Mouse (Mus musculus): ENCODE results near the gene Apaf1.
A peak's percentile ranks its signal among the peaks of the same experiment; 100 is the strongest.

The Apaf1 gene

DNA sequence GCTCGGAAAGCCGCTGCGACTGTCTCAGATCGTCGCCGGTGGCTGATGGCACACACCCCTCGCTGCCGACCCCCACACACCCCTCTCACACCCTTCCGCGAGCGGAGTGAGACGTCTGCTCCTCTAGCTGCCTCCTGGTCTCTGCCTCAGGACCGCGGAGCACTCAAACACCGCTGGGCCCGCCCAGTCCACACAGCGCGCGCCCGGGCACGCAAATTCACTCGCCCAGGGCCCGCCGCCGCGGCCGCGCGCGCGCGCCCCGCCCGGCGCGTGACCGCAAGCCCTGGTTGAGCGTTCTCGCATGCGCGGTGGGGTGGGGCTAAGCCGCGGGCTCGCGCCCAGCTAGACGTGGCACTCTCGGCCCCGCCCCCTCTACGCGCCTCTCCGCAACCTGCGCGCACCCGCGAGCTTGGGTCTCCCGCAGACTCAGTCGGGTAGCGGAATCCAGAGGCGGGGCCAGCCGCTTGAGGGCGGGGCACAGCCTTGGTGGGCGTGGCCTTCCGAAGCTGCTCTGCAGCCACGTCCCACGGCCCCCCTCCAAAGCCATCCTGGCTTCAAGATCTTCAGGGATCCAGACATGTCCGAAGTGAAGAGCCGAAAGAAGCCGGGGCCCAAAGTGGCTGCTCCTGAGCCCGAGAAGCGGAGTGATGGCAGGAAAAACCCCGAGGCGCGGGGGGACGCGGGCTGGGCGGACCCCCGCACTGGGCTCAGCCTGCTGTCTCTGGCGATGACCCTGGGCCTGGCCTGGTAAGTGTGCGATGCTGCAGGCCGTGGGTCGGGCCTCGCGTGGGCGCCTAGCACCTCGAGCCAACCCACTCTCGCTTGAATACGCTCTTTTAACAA lies at the start of gene Apaf1, which contains the start of gene Ikbip:
TSS of gene Apaf1 (minus strand) at position 221 of the 843 bp plus-strand sequence.
TSS of gene Ikbip (plus strand) at position 391 of the 843 bp plus-strand sequence.
- DNase-seq = peak; percentile 100

DNA sequence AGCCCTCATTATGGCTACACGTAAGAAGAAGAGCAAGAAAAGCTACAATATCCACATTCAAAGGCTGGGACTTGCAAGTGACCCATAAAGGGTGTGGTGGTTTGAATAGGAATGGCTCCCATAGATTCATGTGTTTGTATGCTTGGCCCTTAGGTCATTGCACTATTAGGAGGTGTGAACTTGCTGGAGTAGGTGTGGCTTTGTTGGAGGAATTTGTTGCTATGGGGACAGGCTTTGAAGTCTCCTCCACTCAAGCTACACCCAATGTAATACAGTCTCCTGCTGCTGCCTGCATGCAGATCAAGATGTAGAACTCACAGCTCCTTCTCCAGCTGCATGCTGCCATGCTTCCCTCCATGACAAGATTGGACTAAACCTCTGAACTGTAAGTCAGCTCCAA lies 49.0 kb upstream of the Apaf1 start:
- DNase-seq = no peak

DNA sequence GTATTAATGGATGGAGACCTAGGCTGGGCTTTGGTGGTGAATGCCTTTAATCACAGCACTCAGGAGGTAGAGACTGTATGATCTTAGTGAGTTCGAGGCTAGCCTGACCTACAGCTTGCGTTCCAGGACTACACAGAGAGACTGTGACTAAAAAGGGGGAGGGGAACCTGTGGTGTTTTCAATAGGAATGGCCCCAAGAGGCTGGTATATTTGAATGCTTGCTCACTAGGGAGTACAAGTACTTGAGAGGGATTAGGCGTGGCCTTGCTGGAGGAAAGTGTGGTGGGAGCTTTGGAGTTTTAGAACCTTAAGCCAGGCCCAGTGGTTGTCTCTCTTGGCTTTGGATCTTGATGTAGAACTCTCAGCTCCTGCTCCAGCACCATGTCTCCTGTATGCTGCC lies 48.2 kb upstream of the Apaf1 start:
- no peak for DNase-seq

GRCm38 (mm10) chr10:91128551-91129160 lies 46.1 kb upstream of the Apaf1 start:
- DNase-seq = no peak

DNA sequence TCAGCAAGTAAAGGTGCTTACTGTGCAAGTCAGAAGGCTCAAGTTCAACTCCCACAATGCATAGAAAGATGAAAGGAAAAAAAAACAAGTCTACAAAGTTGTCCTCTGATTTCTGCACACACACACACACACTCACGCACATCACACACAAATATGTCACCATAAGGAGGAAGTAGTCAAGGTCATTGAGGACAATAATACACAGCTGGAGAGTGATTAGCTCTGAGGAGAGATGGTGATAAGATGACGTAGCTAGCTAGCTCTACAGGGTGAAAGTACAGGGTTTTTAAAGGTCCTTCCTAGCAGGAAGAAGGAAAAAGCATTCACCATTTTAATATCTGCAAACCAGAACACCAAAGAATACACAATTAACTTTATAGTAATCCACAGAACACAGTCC lies 44.8 kb upstream of the Apaf1 start:
- DNase-seq = no peak

DNA sequence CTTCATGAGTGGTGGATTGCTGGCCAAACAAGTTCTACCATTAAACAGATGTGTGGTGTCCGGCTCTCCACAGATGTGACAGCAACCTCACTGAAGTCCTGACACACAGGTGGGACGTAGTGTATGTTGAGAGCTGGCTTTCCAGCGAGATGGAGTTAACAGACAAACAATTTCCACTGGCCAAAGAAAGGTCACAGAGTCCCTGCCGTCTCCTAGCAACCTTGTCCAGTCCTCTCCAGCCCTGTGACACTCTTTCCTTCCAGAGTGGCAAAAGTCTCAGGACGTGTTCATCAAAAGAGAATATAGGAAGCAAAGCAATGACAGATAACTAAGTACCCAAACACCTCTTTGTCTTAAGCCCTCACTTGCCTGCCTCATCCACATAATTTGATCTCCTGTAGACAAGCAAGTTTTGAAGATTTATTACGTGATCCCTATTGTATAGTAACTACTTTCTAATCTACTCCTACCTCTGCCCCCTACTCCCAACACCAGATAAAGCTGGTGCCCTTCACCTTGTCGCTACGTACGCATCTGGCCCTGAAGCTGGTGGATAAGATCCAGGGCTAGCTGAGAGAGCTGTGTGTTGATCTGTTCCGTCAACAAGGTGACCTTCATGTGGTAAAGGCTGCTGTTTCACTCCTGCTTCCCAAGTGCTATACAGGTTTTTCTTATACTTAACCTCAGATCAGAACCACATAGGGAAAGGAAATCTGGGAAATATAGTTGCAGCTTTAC lies 44.2 kb upstream of the Apaf1 start:
- no peak for DNase-seq

GRCm38 (mm10) chr10:91123828-91124822 lies 41.6 kb upstream of the Apaf1 start, which contains the start of gene Slc25a3:
Gene Slc25a3 (minus strand): TSS chr10:91124059.
- DNase-seq = peak; percentile 98

DNA sequence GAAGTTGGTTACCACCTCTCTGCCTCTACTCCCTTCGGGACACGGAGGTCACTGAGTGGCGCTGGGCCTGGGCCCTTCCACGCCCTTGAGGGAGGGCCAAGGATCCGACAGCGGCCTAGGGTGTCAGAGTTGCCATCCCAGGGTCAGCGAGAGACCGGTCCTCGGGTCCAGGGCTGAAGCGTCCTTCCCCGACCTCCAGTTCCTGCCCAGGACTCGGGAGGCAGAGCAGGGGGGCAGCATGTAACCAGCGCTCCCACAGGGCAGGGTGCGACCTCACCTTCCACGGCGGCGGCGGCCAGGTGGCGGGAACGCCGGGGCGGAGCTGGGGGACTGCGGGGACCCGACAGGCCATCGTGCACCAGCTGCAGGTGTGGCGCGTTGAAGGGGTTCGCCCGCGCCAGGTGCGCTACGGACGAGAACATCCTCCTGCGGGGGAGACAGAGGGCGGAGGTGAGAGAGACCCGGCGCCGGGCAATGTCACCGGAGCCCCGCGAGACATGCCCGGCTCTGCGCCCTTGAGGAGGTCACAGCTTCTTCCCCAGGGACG lies 40.8 kb upstream of the Apaf1 start:
- peak; percentile 11 for DNase-seq

DNA sequence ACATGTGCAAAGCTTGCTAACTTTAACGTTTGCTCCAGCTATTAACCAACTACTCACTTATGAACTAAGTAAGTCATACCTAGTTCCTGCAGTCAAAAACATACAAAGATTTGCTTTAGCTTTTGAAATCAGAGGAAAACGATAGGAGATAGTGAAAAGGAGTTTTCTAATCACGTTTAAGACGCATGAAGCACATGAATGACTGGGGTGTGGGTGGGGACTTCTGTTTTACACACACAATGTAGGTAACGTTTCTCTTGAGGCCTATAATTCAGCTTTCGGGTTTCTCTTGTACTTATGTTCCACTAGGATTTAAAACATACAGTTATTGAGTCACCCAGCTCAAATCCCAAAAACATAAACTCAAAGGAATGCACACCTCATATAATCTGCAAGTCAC lies 40.1 kb upstream of the Apaf1 start:
- DNase-seq = no peak

- DNase-seq = no peak
Observed at GRCm38 (mm10) chr10:91116958-91117357, 34.4 kb upstream of the Apaf1 start.

DNA sequence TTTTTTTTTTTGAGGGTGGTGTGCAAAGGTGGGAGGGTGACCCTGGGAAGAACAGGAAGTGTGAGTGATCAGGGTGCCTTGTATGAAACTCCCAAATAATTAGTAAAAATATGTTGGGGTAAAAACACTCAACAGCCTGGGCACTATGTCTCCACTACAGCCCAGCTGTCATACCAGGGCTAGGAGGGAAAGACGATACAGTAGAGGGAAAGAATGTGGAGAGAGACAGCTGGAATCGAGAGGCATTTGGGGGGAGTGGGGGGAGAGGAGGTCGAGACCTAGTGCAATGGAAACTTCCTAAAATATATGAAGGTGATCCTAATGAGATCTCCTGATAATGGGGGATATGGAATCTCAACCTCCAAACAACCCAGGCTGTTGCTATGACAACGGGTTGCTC lies 27.3 kb upstream of the Apaf1 start:
- no peak for DNase-seq

DNA sequence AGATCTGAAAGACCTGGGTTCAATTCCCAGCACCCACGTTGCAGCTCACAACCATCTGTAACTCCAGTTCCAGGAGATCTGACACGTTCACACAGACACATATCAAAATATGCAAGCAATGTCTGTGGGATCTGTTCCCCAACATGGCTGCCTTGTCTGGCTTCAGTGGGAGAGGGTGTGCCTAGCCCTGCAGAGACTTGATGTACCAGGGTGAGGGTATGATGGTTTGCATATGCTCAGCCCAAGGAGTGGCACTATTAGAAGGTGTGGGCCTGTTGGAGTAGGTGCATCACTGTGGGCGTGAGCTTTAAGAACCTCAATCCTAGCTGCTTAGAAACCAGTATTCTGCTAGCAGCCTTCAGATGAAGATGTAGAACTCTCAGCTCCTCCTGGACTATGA lies 23.4 kb upstream of the Apaf1 start:
- DNase-seq = no peak

- no peak for DNase-seq
Observed at GRCm38 (mm10) chr10:91102799-91103590, 20.4 kb upstream of the Apaf1 start.

DNA sequence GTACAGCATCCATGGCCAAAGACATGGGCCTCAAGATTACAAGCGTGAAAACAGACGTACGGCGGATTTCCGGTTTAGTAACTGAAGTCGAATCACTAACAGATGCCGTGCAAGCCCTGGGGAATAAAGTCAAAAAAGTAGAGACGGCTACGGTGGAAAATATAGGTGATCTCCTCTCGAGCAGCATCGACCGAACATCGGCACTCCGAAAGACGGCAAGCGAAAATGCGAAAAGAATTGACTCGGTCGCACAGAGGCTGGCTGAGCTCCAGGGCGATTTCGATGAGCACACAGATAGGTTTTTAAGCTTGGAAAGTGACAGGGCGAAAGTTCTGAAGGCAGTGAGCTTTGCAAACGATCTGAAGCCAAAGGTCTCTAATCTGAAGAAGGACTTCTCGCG lies 19.4 kb upstream of the Apaf1 start:
- no peak for DNase-seq

DNA sequence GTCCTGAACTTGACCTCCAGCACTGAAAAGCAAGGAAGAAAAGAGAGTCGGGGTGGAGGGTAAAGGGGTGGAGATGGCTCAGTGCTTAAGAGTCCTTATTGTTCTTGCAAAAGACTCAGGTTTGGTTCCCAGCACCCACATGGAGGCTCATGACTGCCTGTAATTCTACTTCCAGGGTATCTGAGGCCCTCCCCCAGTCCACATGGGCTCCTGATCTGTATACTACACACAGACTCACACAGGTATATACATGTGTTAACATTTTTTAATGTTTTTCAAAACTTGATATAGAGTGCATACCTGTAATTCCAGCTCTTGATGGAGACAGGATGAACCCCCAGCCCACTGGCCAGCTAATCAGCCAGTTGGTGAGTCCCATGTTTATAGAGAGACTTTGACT lies 17.5 kb upstream of the Apaf1 start:
- no peak for DNase-seq

- DNase-seq = no peak
Observed at GRCm38 (mm10) chr10:91098056-91098455, 15.5 kb upstream of the Apaf1 start.

GRCm38 (mm10) chr10:91094251-91095104 lies 11.9 kb upstream of the Apaf1 start:
- no peak for DNase-seq

GRCm38 (mm10) chr10:91092812-91093211 lies 10.2 kb upstream of the Apaf1 start:
- DNase-seq = no peak

- DNase-seq = no peak
Observed at GRCm38 (mm10) chr10:91083393-91083927, 890 bp upstream of the Apaf1 start.

GRCm38 (mm10) chr10:91081959-91082507 lies 537 bp downstream of the Apaf1 start:
- DNase-seq = no peak

All from right cerebral cortex, postnatal 25 days (tissue).